Mouse (Mus musculus) c-Kit-positive CD71-negative TER-119-negative erythroid progenitor cells, embryonic 14.5 days (primary cell): Measurements from ENCODE around the gene Olfr885.

Source experiments
- DNase-seq: peaks from one replicate; pipeline ENCODE4 v3.0.0-alpha.2; 2013; ENCODE audit warnings: low read depth

Olfr885 gene

GRCm38 (mm10) chr9:38061022-38061421 is at the start of gene Olfr885:
TSS of gene Olfr885 (plus strand) at chr9:38061322.
- DNase-seq = no peak

- DNase-seq = no peak
Observed at GRCm38 (mm10) chr9:38025508-38025907, 35.6 kb upstream of the Olfr885 start, which contains the start of gene Olfr883. TSS of gene Olfr883 (plus strand) at chr9:38025808.

GRCm38 (mm10) chr9:38046255-38046654 is 14.9 kb upstream of the Olfr885 start, which contains the start of gene Olfr884:
TSS of gene Olfr884 (plus strand) at chr9:38046555.
- DNase-seq = no peak

DNA sequence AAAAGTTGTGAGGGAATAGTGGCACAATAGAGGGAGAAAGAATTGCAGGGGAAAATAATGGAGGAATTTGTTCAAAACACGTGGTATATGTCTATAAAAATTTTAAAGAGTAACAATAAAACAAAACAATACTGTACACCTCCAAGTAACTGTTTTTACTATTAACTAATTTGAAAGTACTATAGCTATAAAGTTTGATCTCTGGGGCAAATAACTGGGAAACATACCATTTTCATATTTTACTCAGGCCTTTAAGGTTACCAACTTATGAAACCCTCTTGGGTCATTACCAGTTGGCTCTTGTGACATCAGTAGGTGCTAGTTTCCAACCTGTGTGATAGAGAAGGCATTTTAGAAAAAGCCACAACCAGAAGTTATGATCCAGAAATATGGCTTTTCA is 22.6 kb downstream of the Olfr885 start, which contains the start of gene Olfr887:
Gene Olfr887 (plus strand): TSS at position 301 of the 400 bp plus-strand sequence.
- DNase-seq = no peak

- no peak for DNase-seq
Observed at GRCm38 (mm10) chr9:38107828-38108227, 46.7 kb downstream of the Olfr885 start, which contains the start of gene Olfr888. TSS of gene Olfr888 (plus strand) at chr9:38108128.
